Mouse (Mus musculus) CD4-positive, CD25-positive, alpha-beta regulatory T cell, adult 9 weeks (primary cell): ENCODE measurements around the gene Suv39h2. TPM values are rescaled to one million over a fixed set of nuclear protein-coding genes. Genes with fewer than 3 reads are reported as not detected.

ENCODE experiments used
- polyA plus RNA-seq: library from polyadenylated mRNA; unstranded; fragments of 100-300 nt; shearing (Covaris generic); gene quantifications from one replicate; pipeline ENCODE4 v1.2.1, GENCODE M21; 2017

Suv39h2 gene
- 0.50 TPM for polyA plus RNA-seq

DNA sequence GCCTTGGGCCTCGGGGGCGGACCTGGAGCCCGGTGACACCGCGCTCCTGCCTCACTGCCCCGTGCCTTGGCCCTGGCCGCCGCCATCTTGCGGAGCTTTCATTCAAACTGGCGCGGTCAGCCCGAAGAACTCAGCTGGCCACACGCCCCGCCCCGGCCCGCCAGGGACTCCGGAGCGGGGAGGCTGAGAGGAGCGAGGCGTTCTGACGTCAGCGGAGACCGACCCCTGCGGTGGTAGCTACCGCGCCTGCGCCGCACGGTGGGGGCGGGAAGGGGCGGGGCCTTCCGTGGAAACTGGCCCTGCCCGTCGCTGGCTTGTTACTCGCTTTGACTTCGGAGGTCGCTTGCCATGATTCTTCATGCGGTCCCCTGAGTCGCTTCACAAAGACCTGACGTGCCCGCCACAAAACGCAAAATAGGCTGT, at the start of gene Suv39h2:
TSS of gene Suv39h2 (minus strand) at position 171 of the 423 bp plus-strand sequence.

DNA sequence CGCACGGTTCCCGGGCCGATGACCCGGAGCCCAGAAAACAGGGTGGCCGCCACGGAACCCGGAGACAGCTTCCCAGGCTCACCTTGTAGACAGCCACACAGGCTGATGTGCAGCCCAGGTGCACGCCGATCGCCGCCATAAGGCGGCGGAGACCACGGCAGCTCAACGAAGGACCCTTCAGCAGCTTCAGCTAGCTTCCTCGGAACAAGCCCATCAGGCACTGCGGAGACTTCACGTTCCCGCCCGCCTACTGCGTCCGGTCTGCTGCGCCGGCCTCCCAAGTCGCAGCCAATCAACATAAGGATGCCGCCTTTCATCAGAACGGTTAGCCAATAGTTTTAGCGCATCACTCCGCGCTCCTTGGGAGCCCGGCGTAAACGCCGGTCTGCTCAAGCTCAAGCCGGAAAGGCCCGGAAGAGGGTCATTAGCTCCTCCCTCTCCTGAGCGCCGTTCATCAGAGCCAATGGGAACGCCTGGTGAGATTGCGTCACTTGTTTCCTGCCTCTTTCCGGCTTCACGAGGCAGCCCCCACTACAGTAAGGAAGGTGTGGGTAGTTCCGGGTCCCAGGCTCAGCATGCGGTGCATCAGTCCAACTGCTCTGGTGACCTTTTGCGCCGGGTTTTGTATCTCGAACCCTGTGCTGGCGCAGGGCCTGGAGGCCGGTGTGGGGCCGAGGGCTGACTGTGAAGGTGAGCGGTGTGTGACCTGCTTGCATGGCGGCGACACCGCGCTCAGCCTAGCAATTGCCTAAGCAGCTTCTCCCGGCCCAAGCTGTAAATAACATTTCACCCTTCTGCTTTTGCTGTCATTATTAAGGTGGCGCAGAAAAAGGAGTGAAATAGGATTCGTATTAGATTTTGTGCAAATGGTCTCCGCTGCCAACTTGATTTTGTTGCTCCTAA, 38.0 kb upstream of the Suv39h2 start, which contains the start of the genes Gm45902, Hspa14 and Cdnf:
TSS of gene Gm45902 (minus strand) at position 239 of the 903 bp plus-strand sequence.
TSS of gene Hspa14 (minus strand) at position 263 of the 903 bp plus-strand sequence.
TSS of gene Cdnf (plus strand) at position 479 of the 903 bp plus-strand sequence.

DNA sequence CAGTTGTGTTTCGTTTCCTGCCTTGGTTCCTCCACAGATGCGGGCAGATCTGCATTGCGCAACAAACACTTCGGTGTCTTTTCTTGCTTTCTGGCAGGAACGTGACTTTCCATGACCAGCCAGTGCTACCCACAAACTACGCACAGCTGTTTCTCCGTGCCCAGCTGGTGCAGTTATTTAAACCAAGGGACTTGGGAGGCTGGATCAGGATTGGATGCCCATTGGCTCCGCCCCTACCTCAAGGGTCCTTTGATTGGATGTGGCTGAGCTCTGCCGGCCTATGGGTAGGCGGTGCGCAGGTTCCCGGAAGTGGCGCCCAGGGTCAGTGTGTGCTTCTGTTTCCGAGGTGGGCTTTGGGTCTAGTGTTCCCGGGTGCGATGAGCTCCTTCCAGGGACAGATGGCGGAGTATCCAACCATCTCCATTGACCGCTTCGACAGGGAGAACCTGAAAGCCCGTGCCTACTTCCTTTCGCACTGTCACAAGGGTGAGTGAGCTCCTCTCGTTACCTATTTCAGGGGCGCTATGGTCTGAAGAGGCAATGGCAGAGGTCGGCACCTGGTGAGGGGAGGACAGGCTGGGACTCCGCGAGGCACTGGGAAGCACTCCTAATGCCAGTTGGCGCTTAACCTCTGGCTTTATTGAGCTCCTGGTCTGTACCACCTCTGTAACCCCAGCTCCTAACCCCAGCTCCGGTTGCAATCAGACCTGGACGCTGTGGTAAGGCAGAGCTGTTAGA, 50.8 kb downstream of the Suv39h2 start, which contains the start of gene Dclre1c:
TSS of gene Dclre1c (plus strand) at position 291 of the 738 bp plus-strand sequence.

DNA sequence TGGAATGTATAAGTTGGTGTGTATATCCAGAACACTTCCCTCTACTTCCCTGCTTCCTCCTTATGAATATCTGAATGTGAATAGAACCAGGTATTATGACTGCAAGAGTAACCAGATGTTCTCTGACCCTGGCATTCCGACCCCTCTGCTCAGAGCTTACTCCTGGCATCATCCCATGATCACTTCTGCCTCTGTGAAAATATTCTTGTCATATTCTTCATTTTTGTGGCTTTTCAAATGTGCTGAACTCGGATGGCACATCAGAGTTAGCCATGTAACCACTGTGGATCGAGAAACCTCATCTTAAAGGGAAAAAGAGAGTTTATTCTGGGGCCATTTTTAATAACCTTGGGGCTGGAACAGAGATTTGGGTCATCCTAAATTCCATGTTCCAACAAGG, 52.3 kb downstream of the Suv39h2 start, which contains the start of gene Meig1:
TSS of gene Meig1 (minus strand) at position 101 of the 400 bp plus-strand sequence.

Other genes with a start within 250 kb of the Suv39h2 start
- gene Nmt2, start 190.8 kb downstream of the Suv39h2 start, polyA plus RNA-seq, result 13.2 TPM
- 24.1 TPM for gene Rpp38, start 142.4 kb downstream of the Suv39h2 start, polyA plus RNA-seq
- gene Acbd7, start 138.9 kb downstream of the Suv39h2 start, polyA plus RNA-seq, result not detected
- not detected for gene Olah, start 77.8 kb downstream of the Suv39h2 start, polyA plus RNA-seq
- not detected for gene Meig1, start 52.4 kb downstream of the Suv39h2 start, polyA plus RNA-seq
- gene Dclre1c, start 50.9 kb downstream of the Suv39h2 start, polyA plus RNA-seq, result 22.8 TPM
- gene Gm45902, start 37.8 kb upstream of the Suv39h2 start, polyA plus RNA-seq, result 6.8 TPM
- 129 TPM for gene Hspa14, start 37.8 kb upstream of the Suv39h2 start, polyA plus RNA-seq
- gene Cdnf, start 38.0 kb upstream of the Suv39h2 start, polyA plus RNA-seq, result 0.96 TPM
- 403 TPM for gene Fam107b, start 95.5 kb upstream of the Suv39h2 start, polyA plus RNA-seq